Mouse (Mus musculus): ENCODE measurements around the gene Arrdc4. TPM values are rescaled to one million over a fixed set of nuclear protein-coding genes. Genes with fewer than 3 reads are reported as not detected.

The Arrdc4 gene
- polyA plus RNA-seq, 1 experiment from 2014 or later = 22.2 TPM

DNA sequence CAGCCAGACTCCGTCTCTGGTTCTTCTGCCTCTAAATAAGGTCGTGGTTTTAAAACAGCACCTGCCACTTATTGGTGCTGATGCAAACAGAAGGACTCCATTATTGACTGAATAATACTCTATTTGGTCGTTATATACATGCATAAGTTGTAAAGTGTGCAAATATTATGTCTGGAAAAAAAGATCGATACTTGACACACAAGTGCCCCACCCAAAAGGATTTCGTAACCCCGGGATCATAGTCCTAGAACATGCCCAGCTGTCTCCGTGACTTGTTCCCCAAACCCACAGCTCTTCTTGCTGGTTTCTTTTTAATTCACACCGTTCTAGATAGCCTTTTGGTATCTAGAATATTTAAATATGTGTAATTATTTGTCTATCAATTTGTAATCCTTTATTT is 878 bp upstream of the Arrdc4 start:
- Histone ChIP-seq H3K4me2 (peak overlapping the region; percentile 43; the same call in 1 of the 2 replicates), H3K27ac (ENCODE audit: low read depth, low read length) (no peak overlapping the region), H3K36me3 (ENCODE audit: control insufficient read depth, insufficient read depth, low read length) (no peaks in the 10 kb centered on the region), H3K9ac (ENCODE audit: low read length) (no peak overlapping the region; the same call in 1 of the 2 replicates), H3K27me3 (ENCODE audit: control insufficient read depth, insufficient read depth, low read length) (no peaks in the 10 kb centered on the region), H3K4me1 (ENCODE audit: control insufficient read depth, insufficient read depth, low read length) (peaks cover 16% of the 10 kb centered on the region), H3K9me3 (ENCODE audit: control insufficient read depth, low read length) (no peaks in the 10 kb centered on the region), H3K4me3 (ENCODE audit: low read depth, low read length) (no peak overlapping the region)
- DNase-seq (ENCODE audit: low spot score, missing footprints) (no peak), ATAC-seq (ENCODE audit: low FRiP score) (no peak)
- WGBS = 71% methylated on average over 8 of the region's 8 CpGs

DNA sequence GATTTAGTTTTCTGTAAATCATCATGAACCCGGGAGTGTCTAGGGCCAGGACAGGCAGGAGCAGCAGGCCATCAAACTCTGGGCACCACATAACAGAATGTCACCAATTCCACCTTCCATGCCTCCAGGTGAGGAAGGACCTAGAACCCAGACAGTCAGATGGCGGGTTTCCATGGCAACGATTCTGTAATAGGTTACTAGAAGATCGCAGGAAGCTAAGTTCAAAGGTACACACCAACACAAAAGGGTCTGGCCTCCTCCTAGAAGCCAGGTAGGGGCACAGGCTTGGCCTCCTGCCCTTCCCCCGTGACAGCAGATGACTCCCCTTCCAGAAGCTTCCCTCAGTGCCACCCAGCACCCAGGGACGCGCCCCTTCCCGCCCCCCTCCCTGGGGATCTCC is 680 bp downstream of the Arrdc4 start:
- Histone ChIP-seq H3K9ac (ENCODE audit: low read length) (peak overlapping the region; percentile 64), H3K4me1 (ENCODE audit: control insufficient read depth, insufficient read depth, low read length) (peaks cover 16% of the 10 kb centered on the region), H3K27me3 (ENCODE audit: control insufficient read depth, insufficient read depth, low read length) (no peaks in the 10 kb centered on the region), H3K4me3 (ENCODE audit: low read depth, low read length) (peak overlapping the region; percentile 58), H3K36me3 (ENCODE audit: control insufficient read depth, insufficient read depth, low read length) (no peaks in the 10 kb centered on the region), H3K4me2 (peak overlapping the region; percentile 56), H3K27ac (ENCODE audit: low read depth, low read length) (peak overlapping the region; percentile 52; the same call in 1 of the 2 replicates), H3K9me3 (ENCODE audit: control insufficient read depth, low read length) (no peaks in the 10 kb centered on the region)
- ATAC-seq (ENCODE audit: low FRiP score) (no peak), DNase-seq (ENCODE audit: low spot score, missing footprints) (peak; percentile 86)
- 17% methylated on average over 8 of the region's 8 CpGs for WGBS

DNA sequence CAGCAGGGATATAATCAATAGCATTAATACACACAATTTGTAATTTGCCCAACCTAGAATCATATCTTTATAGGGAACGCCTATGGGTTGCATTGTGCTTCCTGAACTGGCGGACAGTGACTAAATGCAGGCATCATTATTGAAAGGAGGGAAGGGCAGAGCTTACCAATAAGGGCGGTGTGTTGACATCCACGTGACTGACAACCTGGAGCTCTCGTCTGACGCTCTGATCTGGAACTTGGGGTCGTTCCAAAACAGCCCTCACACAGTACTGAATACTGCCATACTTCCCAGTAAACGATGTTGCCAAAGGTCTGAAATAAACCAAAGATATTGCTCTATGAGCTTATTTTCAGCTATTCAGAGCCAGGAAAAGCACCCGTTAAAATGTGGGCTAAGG is 4.4 kb downstream of the Arrdc4 start:
- 90% methylated on average over 9 of the region's 9 CpGs for WGBS
- 0 out of 2 replicates have a peak, but pooled peaks cover 1% of the 10 kb centered on the region for H3K36me3 ChIP-seq (ENCODE audit: control insufficient read depth, insufficient read depth, low read length)
- DNase-seq (ENCODE audit: low spot score, missing footprints) = no peak

DNA sequence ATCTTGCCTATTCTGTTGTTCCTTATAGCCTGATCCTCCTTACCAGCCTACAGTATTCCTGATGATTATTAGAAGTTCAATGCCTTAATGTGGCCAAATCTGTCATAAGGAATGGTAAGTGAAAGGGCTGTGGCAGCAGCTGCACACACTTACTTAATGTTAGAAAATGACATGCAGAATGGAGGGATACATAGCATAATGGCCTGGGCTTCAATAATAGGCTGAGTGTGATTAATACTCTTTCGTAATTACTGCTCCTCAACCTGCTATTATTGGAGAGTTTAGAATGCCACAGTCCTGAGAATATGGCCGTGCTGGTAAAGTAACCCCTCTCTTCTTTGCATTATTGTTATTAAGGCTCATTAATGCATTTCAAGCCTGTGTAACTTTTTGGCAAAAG is 4.8 kb downstream of the Arrdc4 start:
- Histone ChIP-seq H3K9ac (ENCODE audit: low read length) (no peak overlapping the region), H3K9me3 (ENCODE audit: control insufficient read depth, low read length) (no peaks in the 10 kb centered on the region), H3K27ac (ENCODE audit: low read depth, low read length) (no peak overlapping the region), H3K27me3 (ENCODE audit: control insufficient read depth, insufficient read depth, low read length) (no peaks in the 10 kb centered on the region), H3K4me1 (ENCODE audit: control insufficient read depth, insufficient read depth, low read length) (peaks cover 10% of the 10 kb centered on the region), H3K4me3 (ENCODE audit: low read depth, low read length) (no peak overlapping the region), H3K4me2 (no peak overlapping the region), H3K36me3 (ENCODE audit: control insufficient read depth, insufficient read depth, low read length) (0 out of 2 replicates have a peak, but pooled peaks cover 3% of the 10 kb centered on the region)
- DNase-seq (ENCODE audit: low spot score, missing footprints) = no peak
- WGBS = 88% methylated on average over 2 of the region's 2 CpGs
- ATAC-seq (ENCODE audit: low FRiP score) = no peak

More for the DNA sequence above, 4.4 kb downstream of the Arrdc4 start:
- no peak overlapping the region for H3K27ac ChIP-seq (ENCODE audit: low read depth, low read length)
- no peak for ATAC-seq (ENCODE audit: low FRiP score)
- no peak overlapping the region for H3K4me3 ChIP-seq (ENCODE audit: low read depth, low read length)
- H3K9me3 ChIP-seq (ENCODE audit: control insufficient read depth, low read length) = no peaks in the 10 kb centered on the region
- H3K27me3 ChIP-seq (ENCODE audit: control insufficient read depth, insufficient read depth, low read length) = no peaks in the 10 kb centered on the region
- H3K4me2 ChIP-seq = no peak overlapping the region
- H3K4me1 ChIP-seq (ENCODE audit: control insufficient read depth, insufficient read depth, low read length) = peaks cover 12% of the 10 kb centered on the region
- H3K9ac ChIP-seq (ENCODE audit: low read length) = no peak overlapping the region

DNA sequence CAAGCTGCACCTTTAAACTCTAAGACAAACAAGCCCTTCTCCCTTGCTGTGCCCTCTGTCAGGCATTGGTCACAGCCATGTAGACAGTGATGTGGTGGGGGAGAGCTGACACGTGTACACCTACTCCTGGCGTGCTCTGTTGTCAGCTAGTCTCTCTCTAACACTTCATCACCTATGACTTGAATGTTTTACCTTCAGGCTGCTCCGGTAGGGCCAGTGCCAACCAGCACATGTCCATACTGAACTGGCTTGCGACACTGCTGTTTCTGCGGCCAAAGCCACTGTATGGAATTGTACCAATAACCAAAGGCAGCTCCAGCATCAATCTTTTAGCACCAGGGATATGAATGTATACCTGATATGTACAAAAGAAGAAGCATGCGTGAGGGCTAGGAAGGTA is 8.3 kb downstream of the Arrdc4 start:
- WGBS = 91% methylated on average over 6 of the region's 6 CpGs
- H3K27me3 ChIP-seq (ENCODE audit: control insufficient read depth, insufficient read depth, low read length) = no peaks in the 10 kb centered on the region
- H3K4me2 ChIP-seq = no peak overlapping the region
- no peaks in the 10 kb centered on the region for H3K9me3 ChIP-seq (ENCODE audit: control insufficient read depth, low read length)
- DNase-seq (ENCODE audit: low spot score, missing footprints) (no peak), ATAC-seq (ENCODE audit: low FRiP score) (no peak)
- H3K27ac ChIP-seq (ENCODE audit: low read depth, low read length) = no peak overlapping the region
- H3K9ac ChIP-seq (ENCODE audit: low read length) = no peak overlapping the region
- H3K36me3 ChIP-seq (ENCODE audit: control insufficient read depth, insufficient read depth, low read length) = 0 out of 2 replicates have a peak, but pooled peaks cover 3% of the 10 kb centered on the region
- H3K4me1 ChIP-seq (ENCODE audit: control insufficient read depth, insufficient read depth, low read length) = no peaks in the 10 kb centered on the region
- no peak overlapping the region for H3K4me3 ChIP-seq (ENCODE audit: low read depth, low read length)

DNA sequence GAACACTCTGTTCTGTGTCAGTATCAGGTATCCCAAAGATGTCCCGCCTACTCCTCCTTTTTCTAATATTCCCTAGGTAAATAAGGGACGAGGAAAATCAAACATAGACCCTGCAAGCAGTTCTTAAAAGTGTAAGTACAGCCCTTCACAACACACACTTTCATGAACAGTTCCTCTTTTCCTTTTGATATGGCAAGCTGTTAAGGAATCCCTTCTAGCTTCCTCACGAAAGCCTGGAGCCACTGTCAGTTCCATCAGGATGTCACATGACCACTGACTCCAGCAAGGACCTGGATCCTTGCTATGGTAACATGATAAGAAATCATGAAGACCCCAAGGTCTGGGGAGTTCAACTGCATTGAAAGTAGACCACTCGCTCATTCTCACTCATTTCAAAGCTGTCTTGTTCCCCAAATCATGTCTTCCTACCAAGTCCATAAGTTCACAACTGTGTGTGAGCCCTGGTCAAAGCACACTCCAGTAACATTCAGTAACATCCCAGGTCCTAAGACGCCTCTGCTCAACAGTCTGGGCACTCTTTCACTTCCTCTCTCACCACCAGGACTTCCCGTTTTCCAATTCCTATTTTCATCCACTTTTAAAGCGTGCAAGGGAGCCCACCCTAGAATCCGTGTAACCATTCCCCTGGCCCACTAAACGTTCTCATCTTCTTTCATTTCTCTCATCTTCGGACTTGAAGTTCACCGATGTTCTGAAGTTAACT is 10.2 kb downstream of the Arrdc4 start:
- Histone ChIP-seq H3K4me1 (ENCODE audit: control insufficient read depth, insufficient read depth, low read length) (no peaks in the 10 kb centered on the region), H3K27ac (ENCODE audit: low read depth, low read length) (no peak overlapping the region), H3K9me3 (ENCODE audit: control insufficient read depth, low read length) (no peaks in the 10 kb centered on the region), H3K4me3 (ENCODE audit: low read depth, low read length) (no peak overlapping the region), H3K9ac (ENCODE audit: low read length) (no peak overlapping the region), H3K4me2 (no peak overlapping the region), H3K36me3 (ENCODE audit: control insufficient read depth, insufficient read depth, low read length) (0 out of 2 replicates have a peak, but pooled peaks cover 3% of the 10 kb centered on the region), H3K27me3 (ENCODE audit: control insufficient read depth, insufficient read depth, low read length) (no peaks in the 10 kb centered on the region)
- DNase-seq (ENCODE audit: low spot score, missing footprints) (no peak), ATAC-seq (ENCODE audit: low FRiP score) (no peak)
- WGBS = 90% methylated on average over 11 of the region's 11 CpGs

DNA sequence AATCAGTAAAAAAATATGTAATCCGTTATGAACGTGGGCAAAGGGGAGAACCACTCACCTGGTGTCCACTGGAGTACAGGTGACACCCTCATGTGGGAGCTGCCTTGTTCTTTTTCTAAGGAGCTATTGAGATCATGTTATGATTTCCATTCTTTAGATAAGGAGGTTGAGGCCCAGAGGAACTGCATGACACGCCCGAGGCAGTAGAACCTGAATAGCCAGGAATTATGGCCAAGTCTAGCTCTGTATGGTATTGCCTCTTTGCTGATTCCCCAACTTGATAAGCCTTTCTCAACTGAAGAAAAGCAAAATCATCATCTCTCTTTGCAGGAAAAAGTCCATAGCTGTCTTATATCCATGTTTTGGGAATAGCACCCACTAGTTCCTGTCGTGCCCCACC is 22.7 kb downstream of the Arrdc4 start:
- Histone ChIP-seq H3K4me2 (no peak overlapping the region), H3K27me3 (ENCODE audit: control insufficient read depth, insufficient read depth, low read length) (no peaks in the 10 kb centered on the region), H3K27ac (ENCODE audit: low read depth, low read length) (no peak overlapping the region), H3K9ac (ENCODE audit: low read length) (no peak overlapping the region), H3K4me1 (ENCODE audit: control insufficient read depth, insufficient read depth, low read length) (no peaks in the 10 kb centered on the region), H3K4me3 (ENCODE audit: low read depth, low read length) (no peak overlapping the region), H3K36me3 (ENCODE audit: control insufficient read depth, insufficient read depth, low read length) (no peaks in the 10 kb centered on the region), H3K9me3 (ENCODE audit: control insufficient read depth, low read length) (no peaks in the 10 kb centered on the region)
- DNase-seq (ENCODE audit: low spot score, missing footprints) (no peak), ATAC-seq (ENCODE audit: low FRiP score) (no peak)
- 94% methylated on average over 5 of the region's 5 CpGs for whole genome bisulfite sequencing

DNA sequence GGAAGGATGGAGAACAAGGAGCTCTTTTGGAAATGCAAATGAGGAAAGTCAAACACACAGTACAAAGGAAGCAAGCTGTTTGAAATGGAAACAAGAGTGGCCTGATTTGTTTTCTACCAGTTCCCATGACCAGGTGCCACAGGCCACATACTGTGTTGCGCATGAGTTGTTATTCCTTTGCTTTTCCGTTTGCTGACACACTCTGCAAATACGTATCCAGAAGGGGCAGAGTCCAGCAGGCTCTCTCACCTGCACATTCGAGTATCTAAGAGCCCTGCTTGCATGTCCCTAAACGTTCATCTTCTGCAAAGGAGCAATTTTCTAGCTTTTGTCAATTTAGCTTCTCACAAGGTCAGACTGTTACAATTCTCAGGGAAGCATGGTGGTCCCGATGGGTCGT is 24.3 kb downstream of the Arrdc4 start:
- Histone ChIP-seq H3K9ac (ENCODE audit: low read length) (no peak overlapping the region), H3K4me1 (ENCODE audit: control insufficient read depth, insufficient read depth, low read length) (no peaks in the 10 kb centered on the region), H3K27me3 (ENCODE audit: control insufficient read depth, insufficient read depth, low read length) (no peaks in the 10 kb centered on the region), H3K36me3 (ENCODE audit: control insufficient read depth, insufficient read depth, low read length) (no peaks in the 10 kb centered on the region), H3K9me3 (ENCODE audit: control insufficient read depth, low read length) (no peaks in the 10 kb centered on the region), H3K27ac (ENCODE audit: low read depth, low read length) (no peak overlapping the region), H3K4me3 (ENCODE audit: low read depth, low read length) (no peak overlapping the region), H3K4me2 (no peak overlapping the region)
- ATAC-seq (ENCODE audit: low FRiP score) (no peak), DNase-seq (ENCODE audit: low spot score, missing footprints) (no peak)
- 81% methylated on average over 7 of the region's 7 CpGs for WGBS

DNA sequence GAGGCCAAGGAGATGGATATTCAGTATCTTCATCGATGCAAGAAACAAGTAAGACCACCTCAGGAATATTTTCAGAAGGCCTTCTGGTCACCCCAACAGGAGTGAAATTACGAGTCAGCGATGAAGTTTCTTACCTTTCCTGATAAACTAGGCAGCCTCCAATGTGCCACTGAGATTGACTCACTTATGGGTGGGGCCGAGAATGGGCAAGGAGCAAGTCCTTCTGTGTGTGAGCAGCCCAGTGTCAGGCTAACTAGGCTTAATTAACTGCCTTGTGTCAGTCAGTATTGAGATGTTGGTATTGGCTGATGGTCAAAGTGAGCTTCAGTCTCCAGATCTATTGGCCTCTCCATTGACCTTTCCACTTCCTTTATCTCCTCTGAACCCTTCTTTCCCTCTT is 27.5 kb downstream of the Arrdc4 start:
- Histone ChIP-seq H3K36me3 (ENCODE audit: control insufficient read depth, insufficient read depth, low read length) (no peaks in the 10 kb centered on the region), H3K27me3 (ENCODE audit: control insufficient read depth, insufficient read depth, low read length) (no peaks in the 10 kb centered on the region), H3K4me1 (ENCODE audit: control insufficient read depth, insufficient read depth, low read length) (0 out of 2 replicates have a peak, but pooled peaks cover 4% of the 10 kb centered on the region), H3K9me3 (ENCODE audit: control insufficient read depth, low read length) (no peaks in the 10 kb centered on the region), H3K4me2 (no peak overlapping the region), H3K27ac (ENCODE audit: low read depth, low read length) (no peak overlapping the region), H3K4me3 (ENCODE audit: low read depth, low read length) (no peak overlapping the region), H3K9ac (ENCODE audit: low read length) (no peak overlapping the region)
- WGBS = 91% methylated on average over 4 of the region's 4 CpGs
- DNase-seq (ENCODE audit: low spot score, missing footprints) = peak; percentile 47
- no peak for ATAC-seq (ENCODE audit: low FRiP score)
